Mouse (Mus musculus) 416B (cell line): Measurements from ENCODE around the gene Rhbdl1.

ENCODE experiments used
- DNase-seq: peaks from one replicate; pipeline ENCODE4 v3.0.0; 2011; ENCODE audit warnings: low read depth

Gene Rhbdl1

DNA sequence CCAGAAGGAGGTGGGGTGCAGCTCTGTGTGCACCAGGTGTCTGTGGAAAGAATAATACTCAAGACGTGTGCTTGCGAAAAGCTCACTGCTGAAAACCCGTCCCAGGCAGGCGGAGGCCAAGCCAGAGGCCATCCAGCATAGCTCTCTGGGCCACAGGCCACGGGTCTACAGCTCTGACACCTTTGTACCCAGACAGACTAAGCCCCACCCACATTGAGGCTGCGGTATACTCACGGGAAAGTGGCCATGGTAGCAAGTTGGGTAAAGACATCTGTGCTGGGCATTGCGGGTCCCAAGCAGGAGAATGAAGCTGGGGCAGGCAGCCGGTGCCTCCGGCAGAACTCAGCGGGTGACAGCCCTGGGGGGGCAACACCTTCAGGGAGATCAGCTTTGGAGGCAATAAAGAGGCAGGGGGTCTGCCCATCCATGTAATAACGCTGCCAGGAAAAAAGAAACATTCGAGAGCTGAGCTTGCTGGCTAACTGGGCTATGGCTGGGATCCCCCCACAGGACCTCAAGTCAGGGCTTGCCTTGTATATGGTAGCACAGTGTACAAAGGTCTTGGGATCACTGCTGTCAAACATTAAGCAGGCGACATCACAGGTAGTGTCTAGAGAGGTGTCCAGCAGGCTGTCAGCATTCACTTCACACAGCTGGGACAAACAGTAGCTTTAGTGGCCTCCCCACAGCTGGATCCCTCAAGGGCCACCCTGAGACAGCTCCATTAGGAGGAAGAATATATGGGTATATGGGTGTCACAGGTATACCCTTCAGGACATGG, 2.5 kb upstream of the Rhbdl1 start:
- DNase-seq = no peak

DNA sequence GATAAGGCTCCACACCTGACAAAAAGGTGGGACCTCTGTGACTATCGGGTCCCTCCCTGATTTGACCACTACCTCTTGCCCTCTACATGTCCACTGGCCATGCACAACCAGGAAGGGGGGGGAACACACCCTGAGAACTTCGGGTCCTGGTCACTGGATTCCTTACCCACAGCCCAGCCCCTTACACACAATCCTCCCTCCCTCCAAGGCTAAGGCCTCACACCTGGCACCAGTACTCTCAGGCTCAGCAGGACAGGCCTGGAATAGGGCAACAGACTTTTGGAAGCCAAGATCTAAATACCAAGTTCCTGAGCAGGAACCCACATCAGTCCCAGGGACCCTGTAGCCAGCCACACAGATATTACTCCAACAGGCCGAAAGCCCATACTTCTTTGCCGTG, 1.8 kb upstream of the Rhbdl1 start:
- no peak for DNase-seq

GRCm38 (mm10) chr17:25837533-25837932, 438 bp upstream of the Rhbdl1 start:
- DNase-seq = no peak

DNA sequence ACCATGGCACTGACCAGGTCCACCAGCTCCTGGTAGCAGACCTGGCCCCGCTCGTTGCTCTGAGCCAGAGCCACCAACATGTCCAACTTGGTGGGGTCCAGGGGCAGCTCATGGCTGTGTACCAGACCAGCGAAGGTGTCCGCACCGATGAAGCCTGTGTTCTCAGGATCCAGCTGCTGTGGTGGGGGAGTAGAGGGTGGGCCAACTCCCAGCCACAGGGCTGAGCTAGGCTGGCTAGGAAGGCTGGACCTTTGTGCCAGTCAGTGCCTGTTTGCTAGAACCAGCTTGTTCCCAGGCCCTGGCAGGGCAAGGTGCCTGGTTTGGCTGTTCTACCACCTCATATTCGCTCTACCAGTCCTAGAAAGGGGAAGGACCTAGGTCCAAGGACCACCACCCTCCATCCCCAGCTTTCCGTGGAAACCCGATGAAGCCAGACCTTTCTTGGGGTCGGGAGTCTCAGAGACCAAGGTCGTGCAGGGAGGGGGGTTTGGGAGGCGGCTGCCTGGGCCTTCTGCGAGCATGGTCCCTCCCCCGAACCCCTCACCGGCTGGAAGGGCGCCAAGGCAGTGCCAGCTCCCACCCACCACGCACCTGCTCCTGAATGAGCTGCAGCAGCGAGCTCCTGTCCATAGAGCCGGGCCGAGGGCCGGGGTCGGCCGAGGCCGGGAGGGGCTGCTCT, 559 bp downstream of the Rhbdl1 start:
- no peak for DNase-seq

- no peak for DNase-seq
Measured at GRCm38 (mm10) chr17:25835816-25836215, 1.3 kb downstream of the Rhbdl1 start.

- no peak for DNase-seq
Measured at GRCm38 (mm10) chr17:25835301-25835700, 1.8 kb downstream of the Rhbdl1 start.

DNA sequence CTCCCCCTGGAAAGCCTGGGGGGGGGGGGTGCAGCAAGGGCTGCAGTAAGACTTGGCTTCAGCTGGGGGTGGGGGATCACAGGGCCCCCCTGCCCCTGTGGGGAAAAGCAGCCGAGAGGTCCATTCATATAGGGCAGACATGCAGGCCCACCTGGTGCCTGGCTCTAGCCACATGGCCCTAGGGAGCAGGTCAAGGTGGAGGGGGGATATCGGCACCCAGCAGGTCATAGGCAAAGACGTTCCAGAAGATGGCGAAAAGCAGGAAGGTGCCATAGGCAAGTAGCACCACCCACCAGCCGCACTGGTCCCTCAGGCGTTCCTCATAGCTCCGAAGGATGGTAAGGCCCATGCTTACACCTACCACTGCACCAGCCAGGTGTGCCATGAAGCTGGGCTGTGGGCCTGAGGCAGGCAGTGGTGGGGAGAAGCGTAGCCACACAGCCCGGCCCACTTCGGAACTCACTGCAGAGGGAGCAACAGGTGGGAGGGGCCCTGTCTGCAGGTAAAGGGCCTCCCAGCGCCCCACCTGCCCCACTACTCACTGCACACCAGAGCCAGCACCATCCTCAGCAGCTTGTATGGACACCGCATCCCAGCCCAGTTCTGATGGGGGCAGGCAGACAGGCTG, 2.4 kb downstream of the Rhbdl1 start:
- DNase-seq = no peak

DNA sequence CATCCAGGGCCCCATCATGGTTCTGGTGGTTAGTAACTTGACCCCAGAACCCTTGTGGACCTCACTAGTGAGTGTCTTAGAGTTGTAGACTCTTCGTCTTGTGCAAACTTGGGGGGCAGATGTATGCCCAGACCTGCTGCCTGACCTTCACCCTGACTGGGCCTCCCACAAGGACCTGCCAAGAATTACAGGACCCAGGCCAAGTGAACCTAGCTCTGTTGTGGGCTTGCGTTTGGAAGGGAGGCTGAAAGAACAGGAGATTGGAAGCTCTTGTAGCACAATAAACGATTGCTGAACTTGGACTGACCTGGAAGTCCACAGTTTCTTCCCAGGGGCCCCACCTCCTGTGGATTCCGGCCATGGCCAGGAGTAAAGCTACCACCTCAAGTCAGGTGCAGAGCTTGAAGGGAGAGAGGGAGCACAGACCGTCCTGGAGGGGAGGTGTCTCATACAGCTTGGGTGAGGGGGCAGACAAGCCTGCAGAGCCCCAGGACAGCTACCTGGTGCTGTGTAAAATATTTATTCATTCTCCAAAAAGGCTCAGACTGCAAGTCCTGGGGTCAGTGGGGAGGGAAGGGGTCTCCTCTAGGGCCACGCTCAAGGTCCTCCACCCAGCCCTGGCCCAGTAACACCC, 3.0 kb downstream of the Rhbdl1 start:
- no peak for DNase-seq

DNA sequence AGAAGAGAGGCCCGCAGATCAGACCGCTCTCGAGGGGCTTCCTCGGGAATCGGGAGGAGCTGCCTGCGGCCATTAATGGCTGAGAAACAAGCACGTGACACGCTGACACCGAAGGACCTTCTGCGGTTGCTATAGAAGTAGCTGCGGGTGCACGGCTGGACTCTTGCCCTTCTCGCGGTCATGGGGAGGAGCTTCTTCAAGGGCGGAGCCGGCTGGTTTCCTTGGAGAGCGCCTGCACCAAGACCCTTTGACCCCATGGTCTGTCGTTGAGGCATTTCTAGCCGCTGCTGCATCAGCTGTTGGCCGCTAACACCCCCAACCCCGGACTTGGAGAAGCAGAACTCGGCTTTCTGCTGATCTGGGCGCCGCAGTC, 3.8 kb downstream of the Rhbdl1 start, which contains the start of gene Stub1:
Gene Stub1 (minus strand): TSS at position 114 of the 373 bp plus-strand sequence.
- DNase-seq = peak; percentile 99

DNA sequence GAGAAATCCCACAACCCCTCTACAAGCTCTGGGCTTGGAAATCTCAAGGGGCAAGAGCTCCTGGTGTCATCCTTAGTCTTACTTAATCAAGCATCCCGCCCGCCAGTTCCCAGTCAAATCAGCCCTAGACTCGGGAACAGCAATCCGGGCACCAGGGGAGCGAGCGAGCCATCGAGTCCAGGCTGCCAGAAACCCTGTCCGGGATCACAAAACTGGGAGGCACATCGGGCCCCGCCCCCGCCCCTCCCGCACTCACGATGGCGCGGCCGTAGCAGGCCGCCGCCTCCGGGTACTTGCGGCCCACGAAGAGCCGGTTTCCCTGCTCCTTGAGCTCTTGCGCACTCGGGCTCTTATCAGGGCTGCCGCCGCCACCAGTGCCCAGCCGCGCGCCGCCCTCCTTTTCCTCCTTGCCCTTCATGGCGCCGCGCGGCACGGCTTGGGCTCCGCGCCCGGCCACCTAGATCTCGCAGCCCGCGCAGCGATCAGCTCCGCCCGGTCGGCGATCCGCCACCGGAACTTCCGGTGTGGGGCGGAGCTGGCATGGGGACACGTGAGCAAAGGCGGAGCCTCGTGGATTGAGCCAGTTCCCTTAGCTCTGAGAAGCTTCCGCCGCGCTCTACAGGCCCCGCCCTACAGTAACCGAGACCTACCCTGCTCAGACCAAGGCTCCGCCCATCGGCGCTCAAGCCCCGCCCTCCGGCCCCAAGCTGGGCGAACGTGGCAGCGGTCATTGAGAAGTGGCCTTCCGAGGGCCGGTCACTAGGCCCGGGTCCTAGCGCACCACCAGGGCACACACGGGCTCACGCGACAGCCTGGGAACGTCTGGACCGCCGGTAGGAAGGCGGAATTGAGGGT, 4.4 kb downstream of the Rhbdl1 start:
- DNase-seq = peak; percentile 100

DNA sequence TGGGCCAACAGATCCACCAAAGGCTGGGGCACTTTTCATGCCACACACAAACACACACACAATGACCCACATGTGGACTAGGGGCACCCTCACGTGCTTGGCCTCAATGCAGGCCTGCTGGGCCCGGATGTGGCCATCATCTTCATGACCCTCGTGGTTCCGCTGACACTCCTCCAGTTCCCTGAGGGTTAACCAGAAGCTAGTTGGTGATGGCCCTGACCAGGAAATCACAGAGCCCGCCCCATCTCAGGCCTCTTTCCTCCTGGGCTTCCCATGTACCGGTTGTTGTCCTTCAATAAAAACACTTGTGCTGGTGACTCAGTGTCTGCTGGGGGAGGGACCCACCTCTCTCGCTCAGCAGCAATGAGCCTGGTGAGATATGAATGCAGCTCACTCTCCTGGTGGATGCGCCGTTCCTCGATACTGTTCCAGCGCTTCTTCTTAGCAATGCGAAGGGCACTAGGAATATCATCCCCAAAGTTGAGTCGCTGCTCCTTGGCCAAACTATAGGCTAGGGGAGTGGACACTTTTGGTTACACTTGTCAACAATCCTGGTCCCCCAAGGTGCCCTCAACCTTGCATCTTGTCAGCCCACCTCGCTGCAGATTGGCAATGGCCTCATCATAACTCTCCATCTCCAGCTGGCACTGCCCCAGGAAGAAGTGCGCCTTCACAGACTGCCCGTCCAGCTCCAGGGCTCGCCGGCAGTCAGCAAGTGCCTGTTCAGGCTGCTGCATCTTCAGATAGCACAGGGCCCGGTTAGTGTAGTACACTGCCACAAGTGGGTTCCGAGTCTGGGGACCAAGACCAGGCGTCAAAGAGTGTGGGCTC, 5.4 kb downstream of the Rhbdl1 start:
- peak; percentile 80 for DNase-seq

GRCm38 (mm10) chr17:25830806-25831431, 6.2 kb downstream of the Rhbdl1 start:
- DNase-seq = no peak

DNA sequence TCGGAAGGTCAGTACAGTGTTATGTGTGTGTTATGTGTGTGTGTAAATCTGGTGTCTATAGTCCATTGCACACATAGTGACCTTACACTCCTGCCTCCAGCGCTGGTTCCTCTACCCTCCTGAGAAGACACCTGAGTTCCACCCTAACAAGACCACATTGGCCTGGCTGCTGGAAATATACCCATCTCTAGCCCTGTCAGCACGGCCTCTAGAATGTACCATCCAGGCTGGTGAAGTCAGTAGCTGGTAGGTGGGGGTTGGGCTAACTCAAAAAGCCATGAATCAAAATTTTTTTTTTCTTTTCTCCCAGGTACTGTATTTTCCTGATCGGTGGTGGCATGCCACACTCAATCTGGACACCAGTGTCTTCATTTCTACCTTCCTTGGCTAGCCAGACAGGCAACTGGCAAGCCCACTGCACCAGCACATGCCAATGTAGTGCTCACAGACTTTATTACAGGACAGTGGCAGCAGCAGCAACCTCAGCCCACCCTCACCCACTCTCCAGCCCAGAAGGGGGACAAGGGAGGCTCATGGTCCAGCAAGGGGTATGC, 6.8 kb downstream of the Rhbdl1 start:
- DNase-seq = no peak

DNA sequence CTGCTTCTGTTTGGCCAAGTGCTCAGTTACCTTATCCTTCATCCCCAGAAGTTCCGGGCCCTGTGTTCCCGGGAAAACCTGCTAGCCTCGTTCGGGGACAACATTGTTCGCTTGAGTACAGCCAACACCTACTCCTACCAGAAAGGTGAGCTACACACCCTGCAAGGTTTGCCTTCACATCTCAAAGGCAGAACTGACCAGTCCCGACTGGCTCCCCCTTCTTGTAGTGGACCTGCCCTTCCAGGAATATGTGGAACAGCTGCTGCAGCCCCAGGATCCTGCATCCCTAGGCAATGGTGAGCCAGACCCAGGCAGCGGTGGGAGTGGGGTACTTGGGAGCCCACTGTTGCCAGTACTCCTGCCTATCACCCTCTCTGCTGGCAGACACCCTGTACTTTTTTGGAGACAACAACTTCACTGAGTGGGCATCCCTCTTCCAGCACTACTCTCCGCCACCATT, 7.5 kb downstream of the Rhbdl1 start:
- DNase-seq = no peak

GRCm38 (mm10) chr17:25828712-25829557, 8.2 kb downstream of the Rhbdl1 start, which contains the start of gene Jmjd8:
Jmjd8 (plus strand) TSS chr17:25828867.
- no peak for DNase-seq

- no peak for DNase-seq
Measured at GRCm38 (mm10) chr17:25828223-25828594, 8.9 kb downstream of the Rhbdl1 start.

GRCm38 (mm10) chr17:25827546-25828222, 9.4 kb downstream of the Rhbdl1 start:
- DNase-seq = no peak

DNA sequence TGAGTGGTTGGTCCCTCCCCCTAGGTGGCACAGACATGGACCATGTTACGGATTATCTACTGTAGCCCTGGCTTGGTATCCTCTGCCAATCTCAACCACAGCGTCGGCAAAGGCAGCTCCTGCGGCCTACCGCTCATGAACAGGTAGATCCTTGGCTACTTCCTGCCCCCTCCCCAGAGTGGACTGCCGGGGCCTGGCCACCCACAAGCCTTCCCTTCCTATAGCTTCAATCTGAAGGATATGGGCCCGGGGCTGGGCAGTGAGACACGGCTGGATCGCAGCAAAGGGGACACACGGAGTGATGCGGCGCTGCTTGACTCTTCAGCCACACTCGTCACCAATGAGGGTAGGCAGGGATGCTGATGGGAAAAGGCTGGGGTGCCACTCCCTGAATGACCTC, 10.1 kb downstream of the Rhbdl1 start:
- DNase-seq = no peak
